Mouse (Mus musculus) left cerebral cortex, adult 18-20 months (tissue): ENCODE results near the gene Eif4a1. TPM values are rescaled to one million over a fixed set of nuclear protein-coding genes. Genes with fewer than 3 reads are reported as not detected.
A peak's percentile ranks its signal among the peaks of the same experiment; 100 is the strongest.
"Not testable (repeated sequence)": the region's sequence is repeated elsewhere in the genome, so short reads cannot be mapped to it uniquely, and the experiment has no call there.

Experiments used
- DNase-seq, 2 experiments: peaks; one replicate each; pipeline ENCODE4 v3.0.0; 2021 to 2022; ENCODE audit warnings: low spot score in 2 of 2, mixed read lengths in 1 of 2
- long read RNA-seq, 2 experiments: library from polyadenylated mRNA; stranded (forward); transcript quantifications; one replicate each; pipeline ENCODE4 v2.0.0; 2021
- total RNA-seq, 2 experiments: library from RNA; stranded (reverse); gene quantifications; 2 replicates each; pipeline ENCODE4 v1.2.3; 2021

Eif4a1 gene
- 100 to 1,000 TPM; 289 to 295 TPM for total RNA-seq
- long read RNA-seq, experiment 1, transcript Eif4a1-213 (11 exons, 1,774 nt), result major isoform, 164 of 191 reads
- long read RNA-seq, experiment 1, partial matches to known transcripts, result 19 of 191 reads
- long read RNA-seq, experiment 1, other reads (novel, unspliced or antisense), result 6 of 191 reads
- long read RNA-seq, experiment 2, transcript Eif4a1-213 (11 exons, 1,774 nt), result major isoform, 115 of 137 reads
- long read RNA-seq, experiment 2, partial matches to known transcripts, result 15 of 137 reads
- long read RNA-seq, experiment 2, other reads (novel, unspliced or antisense), result 7 of 137 reads

DNA sequence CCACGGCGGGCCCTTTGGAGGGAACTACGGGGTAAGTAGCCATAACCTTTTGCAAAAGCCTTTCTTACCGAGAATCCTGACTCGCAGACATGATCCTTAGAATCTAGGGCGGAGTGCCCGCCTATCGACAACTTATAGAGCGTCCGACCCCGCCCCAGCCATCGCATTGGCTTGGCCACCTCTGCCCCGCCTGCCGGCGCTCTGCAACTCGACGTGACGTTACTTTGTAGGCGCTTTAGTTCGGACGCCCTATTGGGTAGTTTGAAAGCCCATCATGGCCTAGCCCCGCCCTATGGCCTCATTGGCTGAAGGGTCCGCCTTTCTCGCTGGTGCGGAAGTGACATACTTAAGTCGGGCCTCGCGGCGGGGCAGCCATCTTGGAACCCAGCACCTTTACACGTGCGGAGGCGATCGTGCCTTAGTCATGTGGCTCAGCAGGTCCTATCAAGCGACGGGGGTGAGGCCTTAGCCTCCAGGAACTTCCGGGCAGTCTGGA is at the start of gene Eif4a1:
Gene Eif4a1, minus strand, starts transcription at position 213 of the 496 bp plus-strand sequence.
- peak; percentile 99 to 100 for DNase-seq

DNA sequence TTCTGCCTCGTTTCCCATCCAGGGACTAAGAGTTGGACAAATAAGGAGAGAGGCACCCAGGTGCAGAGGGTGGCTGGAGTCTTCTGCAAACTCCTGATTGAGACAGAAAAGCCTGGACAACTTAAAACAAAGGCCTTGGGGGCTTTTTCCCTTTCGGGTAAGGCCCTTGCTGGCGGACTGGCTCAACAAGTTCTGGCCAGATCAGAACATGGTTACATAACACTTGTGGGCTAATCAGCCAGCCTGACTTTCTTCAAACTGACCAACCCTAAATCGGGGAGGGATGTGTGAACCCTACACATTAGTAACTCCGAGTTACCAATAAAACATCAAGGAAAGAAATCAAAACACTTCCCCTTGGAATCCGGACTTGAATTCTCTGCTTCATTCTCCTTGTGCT is 48.6 kb upstream of the Eif4a1 start:
- DNase-seq, result no peak

DNA sequence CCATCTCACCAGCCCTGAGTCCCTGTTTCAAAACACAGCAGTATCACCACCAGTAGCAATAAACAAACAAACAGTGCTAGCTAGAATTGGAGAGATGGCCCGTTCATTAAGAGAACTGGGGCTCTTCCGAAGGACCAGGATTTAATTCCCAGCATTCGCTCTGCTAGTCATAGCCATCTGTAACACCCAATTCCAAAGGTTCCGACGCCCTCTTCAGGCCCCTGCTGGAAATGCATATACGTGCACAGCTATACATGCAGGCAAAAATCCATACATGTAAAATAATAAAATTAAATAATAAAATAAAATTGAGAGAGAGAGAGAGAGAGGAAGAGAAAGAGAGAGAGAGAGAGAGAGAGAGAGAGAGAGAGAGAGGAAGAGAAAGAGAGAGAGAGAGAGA is 47.2 kb upstream of the Eif4a1 start:
- no peak for DNase-seq

DNA sequence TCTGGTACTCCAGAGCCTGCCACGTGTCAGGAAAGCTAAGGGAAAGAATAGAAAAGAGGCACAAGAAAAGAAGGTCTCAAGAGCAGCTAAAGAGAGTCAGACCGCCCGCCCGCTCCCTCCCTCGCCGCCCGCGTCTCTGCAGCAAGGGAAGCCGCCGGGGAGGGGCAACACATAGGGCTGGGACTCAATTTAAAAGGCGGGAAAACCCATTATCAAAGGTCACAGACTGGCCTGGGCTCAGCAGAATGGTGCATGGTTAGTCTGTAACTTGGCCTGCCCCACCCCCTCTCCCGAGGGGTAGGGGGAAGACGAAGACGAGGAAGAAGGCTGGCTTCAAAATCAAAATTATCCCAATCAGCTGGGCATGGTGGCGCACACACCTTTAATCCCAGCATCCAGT is 46.4 kb upstream of the Eif4a1 start:
- DNase-seq, result no peak

DNA sequence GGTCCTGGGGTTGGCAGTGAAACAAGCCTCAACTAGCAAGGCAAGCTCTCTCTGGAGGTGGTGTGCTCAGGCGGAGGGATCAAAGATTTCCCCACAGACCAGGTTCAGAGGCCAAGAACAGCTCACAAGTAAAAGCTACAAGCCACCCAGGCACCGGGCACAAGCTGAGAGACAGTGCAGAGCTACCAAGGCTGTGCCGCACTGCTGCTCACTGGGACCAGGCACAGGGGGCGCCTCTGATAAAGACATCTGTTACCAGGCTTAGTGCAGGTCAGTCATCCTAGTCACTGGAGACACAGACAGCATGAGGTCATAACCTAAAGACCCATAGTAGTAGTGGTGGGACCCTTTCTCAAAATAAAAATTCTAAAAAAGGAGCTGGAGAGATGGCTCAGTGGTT is 44.7 kb upstream of the Eif4a1 start:
- no peak for DNase-seq

DNA sequence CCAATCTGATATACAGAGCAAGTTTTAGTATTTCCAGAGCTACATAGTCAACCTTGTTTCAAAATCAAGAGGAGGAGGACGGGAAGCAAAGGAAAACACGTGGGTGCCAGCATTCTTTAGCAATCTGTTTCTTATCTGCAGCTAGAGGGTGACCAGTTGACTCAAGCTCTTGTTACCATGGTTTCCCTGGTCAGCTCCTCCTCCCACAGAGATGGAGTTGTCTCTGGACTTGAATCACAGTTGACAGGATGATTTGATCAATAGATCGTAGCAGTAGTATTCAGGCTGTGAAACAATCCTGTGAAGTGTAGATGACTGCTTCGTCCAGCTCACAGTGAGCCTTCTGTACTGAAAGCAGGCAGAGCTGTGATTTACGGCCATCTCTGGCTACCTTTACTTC is 43.7 kb upstream of the Eif4a1 start:
- no peak for DNase-seq

DNA sequence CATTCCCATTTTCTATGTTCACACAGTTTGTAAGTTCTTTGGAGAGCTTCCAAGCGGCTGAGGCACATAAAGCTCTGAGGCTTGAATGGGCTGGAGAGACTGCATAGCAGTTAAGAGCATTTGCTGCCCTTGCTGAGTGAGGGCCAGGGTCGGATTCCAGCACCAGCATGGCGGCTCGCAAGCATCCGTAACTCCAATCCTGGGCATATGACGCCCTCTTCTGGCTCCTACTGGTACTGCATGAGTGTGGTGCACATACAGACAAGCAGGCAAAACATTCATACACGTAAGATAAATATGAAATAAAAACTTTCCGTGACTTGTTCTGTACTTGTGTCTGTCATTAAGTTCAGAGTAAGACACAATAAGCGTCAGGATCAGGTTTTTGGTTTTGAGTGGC is 43.3 kb upstream of the Eif4a1 start:
- no peak for DNase-seq

DNA sequence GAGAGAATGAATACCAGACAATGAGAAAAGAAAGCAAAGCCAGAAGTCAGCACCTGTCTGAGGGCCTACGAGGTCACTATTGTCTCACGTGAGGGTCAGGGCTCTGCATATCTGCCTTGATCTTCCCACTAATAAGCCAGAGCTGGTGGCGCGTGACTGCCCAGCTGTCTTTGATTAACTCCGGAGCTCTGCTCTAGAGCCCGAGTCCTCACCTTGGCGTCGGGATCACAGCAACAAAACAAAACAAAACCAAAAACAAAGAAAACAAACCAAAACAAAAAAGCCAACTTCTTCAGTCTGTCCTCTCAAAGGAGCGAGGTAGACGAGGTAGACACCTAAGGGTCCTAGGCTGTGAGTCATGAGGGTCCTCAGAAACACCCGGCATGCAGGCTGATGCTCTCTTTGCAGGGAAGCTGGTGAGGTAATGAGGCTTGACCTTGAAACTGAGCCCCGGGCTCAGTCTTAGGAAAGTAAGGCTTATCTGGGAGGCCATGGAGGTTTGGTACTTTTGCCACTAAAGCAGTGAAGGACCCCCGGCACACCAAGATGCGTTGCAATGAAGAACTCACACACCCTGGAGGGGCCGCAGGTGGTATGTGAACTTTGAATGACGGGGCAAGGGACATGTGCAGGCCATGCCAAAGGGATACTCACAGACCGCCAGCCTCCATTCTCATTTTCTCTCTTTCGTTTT is 42.6 kb upstream of the Eif4a1 start:
- no peak for DNase-seq

DNA sequence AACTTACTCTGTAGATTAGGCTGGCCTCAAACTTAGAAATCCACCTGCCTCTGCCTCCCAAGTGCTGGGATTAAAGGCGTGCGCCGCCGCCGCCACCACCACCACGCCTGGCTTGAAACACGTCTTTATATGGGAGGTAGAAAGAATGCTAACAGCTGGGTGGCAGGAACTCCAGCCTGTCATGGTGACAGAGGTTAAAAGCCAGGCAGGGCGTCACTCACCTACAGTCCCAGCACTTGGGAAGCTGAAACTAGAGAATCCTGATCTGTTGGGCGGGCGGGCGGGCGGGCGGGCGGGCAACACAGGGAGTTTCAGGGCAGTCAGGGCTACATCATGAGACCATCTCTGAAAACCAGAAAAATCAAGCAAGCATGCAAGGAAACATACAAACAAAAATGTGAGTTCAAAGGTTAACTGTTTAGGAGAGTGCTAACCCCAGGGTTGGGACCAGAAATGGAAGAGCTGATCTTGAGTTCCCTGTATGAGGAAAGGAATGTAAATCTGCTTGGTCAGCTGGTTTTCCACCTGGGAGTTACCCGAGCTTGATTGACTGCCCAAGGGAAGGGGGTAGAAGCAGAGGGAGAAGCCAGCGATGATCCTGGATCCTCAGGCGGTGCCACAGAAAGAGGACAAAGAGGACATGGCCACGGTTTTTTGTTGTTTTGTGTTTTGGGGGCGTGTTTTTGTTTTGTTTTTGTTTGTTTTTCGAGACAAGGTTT is 40.9 kb upstream of the Eif4a1 start:
- no peak for DNase-seq

DNA sequence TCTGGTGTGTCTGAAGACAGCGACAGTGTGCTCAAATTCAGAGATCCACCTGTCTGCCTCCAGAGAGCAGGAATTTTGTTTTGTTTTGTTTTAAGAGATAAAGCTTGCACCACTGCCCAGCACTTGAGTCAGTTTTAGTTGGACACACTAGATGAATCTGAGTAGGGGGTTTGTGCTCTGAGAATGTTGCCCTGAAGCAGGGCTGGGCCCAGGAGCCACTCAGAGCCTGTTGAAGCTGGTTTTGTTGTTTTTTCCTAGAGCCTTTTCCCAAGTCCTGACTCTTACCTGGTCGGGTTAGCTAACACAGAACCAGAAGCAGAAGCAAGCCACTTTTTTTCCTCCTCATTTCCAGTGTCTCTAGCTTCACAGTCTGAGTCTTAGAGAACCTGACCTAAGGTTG is 38.9 kb upstream of the Eif4a1 start:
- DNase-seq, result no peak

DNA sequence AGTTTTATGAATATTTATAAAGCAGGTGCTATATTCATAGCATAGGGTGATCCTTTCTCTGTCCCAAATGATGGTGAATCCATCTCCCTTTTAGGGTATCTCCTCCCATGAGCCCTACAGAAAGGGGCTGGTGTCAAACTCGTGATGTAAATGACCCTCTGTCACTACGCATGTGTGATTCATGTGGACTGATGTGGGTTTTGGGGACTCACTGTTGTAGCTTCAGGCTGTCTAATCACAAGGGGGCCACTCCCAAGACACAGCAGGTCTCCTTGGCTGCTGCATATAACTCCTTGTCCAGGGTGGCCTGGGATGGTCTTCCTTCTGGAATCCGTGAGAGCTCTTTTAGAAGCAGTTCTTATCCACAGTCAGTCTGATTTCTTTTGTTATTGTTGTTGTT is 38.2 kb upstream of the Eif4a1 start:
- DNase-seq, result no peak

DNA sequence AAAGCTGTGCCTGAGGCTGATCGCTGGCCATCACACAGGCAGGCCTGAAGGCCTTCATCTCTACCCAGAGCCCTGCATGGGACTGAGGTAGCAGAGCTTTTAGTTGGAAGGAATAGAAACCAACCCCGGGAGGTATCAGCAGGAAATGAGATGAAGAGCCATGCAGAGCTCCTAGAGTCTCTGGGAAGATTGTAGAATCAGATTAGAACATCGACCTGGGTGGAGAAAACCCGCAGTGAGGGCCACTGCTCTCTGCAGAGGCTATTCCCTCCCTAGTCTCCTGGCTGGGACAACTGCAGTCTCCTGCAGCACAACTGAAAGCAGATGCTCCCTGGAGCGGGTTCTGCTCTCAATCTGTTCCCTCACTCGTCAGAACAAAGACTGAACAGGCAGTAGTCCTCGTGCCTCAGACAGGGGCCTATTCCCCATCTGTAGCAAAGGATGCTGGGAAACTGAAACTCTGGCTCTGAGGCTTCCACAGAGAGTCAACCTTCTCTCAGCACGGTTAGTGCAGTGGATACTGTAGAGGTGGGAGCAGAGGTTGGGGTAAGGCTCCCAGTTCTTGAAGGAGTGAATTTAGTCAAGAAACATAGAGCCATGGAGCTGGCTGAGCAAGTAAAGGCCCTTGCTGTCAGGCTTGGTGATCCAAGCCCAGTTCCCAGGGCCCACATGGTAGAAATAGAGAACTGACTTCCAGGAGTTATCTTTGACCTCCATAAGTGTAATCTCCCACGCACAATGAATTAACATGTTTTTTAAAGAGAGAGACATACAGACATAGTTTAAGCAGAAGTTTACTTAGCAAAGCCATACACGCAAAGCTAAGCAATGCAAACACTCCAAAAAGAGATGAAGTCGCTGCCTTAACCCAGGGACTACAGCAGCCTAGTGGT is 37.6 kb upstream of the Eif4a1 start:
- DNase-seq, result no peak

DNA sequence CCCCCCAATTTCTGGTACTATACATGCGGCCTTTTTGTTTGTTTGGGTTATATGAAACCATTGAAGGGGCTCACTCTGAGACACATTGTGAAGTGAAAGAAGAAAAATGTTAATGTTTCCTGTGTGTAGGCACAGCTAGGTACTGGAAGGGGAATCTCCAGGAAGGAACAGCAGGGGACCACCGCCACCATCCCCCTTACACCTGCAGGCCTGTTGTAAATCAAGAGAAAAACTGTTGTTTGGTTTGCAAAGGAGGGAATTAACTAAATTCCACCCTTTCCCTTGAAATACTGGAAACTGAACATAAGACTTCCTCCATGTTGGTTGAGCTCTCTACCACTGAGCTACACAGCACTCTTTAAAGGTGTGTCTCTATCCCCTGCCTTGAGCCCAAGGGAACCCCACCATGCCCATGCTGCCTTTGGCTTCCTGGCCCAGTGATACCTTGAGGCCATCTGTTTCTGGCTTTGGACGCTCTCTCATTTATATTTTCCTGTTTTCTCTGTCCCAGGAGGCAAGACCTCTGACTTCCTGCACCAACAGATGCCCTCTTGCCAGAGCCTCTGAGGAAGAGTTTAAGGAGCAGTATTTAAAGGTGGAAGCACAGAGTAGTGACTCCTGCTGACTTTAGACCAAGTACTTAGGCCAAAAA is 36.5 kb upstream of the Eif4a1 start:
- DNase-seq, result no peak

DNA sequence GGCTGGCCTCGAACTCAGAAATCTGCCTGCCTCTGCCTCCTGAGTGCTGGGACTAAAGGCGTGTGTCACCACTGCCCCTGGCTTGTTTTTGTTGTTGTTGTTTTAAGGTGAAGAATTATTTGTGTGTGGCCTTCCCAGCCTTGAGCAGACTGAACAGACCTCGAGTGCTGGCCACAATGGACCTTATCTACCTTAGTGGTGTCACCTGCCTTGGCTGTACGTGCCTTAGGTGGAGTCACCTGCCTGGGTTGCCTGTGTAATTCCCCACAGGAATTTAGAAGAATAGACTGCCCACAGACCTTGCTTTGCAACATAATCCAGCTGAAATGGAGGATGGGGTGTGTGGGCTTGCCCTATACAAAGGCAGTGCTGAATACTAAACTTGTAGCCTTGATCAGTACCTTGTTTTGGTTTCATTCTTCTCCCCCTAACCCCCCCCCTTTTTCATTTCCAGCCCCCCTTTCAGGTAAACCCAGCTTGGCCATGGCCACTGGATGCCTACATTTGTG is 35.7 kb upstream of the Eif4a1 start:
- DNase-seq, result no peak

DNA sequence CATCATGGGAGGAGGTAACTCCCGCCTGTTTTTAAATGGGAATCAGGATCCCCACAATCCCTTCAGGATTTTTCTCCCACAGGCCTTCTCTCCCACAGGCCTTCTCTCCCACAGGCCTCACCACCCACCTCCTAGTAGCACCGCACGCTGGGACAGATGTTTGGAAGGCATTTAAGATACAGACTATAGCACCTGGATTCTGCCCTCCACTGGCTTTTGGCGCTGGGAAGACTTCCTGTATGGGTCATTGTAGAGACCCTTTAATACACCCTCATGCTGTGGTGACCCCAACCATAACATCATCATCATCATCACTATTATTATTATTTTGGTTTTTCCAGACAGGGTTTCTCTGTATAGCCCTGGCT is 35.2 kb upstream of the Eif4a1 start:
- no peak for DNase-seq

DNA sequence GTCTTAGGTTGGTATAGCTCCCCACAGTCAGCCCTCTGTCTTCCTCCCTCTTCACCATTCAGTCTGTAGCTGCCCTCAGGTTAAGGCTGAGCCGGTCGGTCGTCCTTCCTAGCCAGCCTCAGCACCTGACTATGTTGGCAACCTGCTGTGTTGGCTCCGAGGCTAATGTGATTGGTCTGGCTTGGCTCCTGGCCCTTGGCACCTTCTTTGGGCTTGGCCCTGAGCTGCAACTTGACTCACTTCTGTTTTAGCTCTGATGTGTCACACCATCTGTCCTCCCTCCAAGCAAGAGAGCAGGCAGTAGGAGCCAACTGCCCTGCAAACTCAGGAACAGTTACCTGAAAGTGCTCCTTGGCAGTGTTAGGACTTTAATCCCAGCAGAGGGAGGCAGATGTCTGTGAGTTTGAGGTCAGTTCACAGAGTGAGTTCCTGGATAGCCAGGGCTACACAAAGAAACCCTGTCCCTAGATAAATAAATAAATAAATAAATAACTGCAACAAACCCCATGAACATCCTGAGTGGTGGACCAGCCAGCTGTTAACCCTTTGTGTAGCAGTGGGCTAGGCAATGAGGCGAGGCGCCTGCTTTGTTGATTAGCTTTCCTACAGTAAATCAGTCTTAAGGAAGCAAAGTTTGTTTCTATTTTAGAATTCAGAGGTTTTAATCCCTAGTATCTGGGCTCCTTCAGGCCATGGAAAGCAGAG is 34.7 kb upstream of the Eif4a1 start:
- peak; percentile 36 to 38 for DNase-seq

DNA sequence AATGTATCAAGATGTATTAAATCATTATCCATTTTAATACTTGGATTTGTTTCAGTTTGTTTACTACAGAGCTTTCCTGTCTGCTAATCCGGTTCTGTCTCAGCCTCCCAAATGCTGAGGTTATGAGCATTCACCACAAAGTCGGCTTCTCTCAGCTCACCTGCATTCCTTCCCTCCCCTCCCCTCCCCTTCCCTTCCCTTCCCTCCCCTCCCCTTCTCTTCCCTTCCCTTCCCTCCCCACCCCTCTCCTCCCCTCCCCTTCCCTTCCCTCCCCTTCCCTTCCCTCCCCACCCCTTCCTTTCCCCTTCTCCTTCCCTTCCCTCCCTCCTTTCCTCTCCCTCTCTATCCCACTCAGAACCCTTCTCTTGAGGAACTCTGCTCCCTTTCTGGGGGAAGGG is 32.4 kb upstream of the Eif4a1 start:
- DNase-seq, result no peak

DNA sequence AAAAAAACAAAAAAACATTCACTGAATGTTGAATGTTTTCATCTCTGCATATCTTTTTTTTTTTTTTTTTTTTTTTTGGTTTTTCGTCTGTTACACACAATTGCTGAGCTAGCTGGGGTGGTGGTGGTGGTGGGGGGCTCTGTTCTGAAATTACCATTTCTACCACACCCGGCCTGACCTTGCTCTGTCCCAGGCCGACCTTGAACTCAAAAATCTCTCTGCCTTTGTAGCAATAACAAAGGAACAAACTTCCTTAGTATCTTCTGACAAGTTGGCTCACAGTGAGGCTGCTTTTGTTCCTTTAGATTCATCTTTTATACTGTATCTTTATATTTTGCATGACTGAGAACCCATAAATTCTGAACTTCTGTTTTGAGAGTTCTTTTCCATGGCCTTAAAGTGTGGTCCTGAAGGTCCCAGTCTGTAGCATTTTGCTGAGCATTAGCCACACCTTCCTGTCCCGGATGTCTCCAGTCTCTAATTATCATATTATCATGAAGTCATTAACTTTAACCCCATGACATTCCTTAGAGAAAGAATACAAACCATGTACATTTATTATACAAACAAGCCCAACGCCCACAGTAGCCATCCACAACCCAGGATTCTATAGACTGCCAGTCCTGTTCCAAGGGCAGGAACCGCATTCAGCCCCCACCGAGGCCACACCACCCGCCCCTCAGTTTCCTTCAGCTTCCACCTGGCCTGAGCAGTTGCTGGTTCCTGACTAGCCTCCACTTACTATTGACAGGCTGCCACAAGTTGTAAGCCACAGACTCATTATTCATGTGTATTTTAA is 31.8 kb upstream of the Eif4a1 start:
- DNase-seq, result no peak

DNA sequence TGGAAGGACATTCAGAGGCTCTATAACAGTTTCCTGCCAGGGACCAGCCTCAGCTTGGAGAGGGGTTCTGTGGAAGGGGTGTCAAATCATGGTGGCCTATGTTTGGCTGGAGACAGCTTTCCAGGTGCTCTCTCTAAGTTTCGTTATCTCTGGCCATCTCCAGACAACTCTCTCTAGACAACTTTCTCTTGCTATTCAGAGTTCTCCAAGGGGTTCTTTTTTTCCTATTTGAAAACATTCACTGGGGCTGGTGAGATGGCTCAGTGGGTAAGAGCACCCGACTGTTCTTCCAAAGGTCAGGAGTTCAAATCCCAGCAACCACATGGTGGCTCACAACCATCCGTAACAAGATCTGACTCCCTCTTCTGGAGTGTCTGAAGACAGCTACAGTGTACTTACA is 31.2 kb upstream of the Eif4a1 start:
- not testable (repeated sequence) for DNase-seq
